Mouse (Mus musculus) limb, embryonic 10.5 days (tissue): Measurements from ENCODE around the gene Cck. TPM values are rescaled to one million over a fixed set of nuclear protein-coding genes. Genes with fewer than 3 reads are reported as not detected.

Experiments
- DNase-seq: peaks from one replicate; pipeline ENCODE4 v3.0.0-alpha.2; 2017; ENCODE audit warnings: low spot score
- H3K27ac ChIP-seq: fragments of 300-500 bp; sonication (generic); 2 replicates; pipeline ENCODE4 v1.5.1; 2016; ENCODE audit warnings: mild to moderate bottlenecking
- H3K27me3 ChIP-seq: fragments of 300-500 bp; sonication (generic); 2 replicates; pipeline ENCODE4 v1.6.1; 2016; ENCODE audit warnings: low read depth, mild to moderate bottlenecking; ENCODE audit not compliant: poor library complexity, severe bottlenecking
- H3K36me3 ChIP-seq: fragments of 300-500 bp; sonication (generic); 2 replicates; pipeline ENCODE4 v1.6.1; 2016; ENCODE audit warnings: mild to moderate bottlenecking, moderate library complexity
- H3K4me1 ChIP-seq: fragments of 300-500 bp; sonication (generic); 2 replicates; pipeline ENCODE4 v1.6.1; 2016
- H3K4me3 ChIP-seq: fragments of 300-500 bp; sonication (generic); 2 replicates; pipeline ENCODE4 v1.5.1; 2016; ENCODE audit warnings: mild to moderate bottlenecking, moderate library complexity
- H3K9me3 ChIP-seq: fragments of 300-500 bp; sonication (generic); replicated peaks from 2 replicates; pipeline ENCODE4 v1.6.1; 2016; ENCODE audit warnings: mild to moderate bottlenecking
- WGBS: fragments of 180-500 bp; shearing (Covaris S2); methylation state at CpG from one replicate; pipeline ENCODE4 v1.1.7; 2016; 5-methylcytosine and 5-hydroxymethylcytosine counted together
- polyA plus RNA-seq: library from polyadenylated mRNA; unstranded; fragments of >200 nt; fragmentation: Nextera tagmentation; extraction: Ambion mirVana; gene quantifications from 2 replicates; pipeline ENCODE4 v1.2.1, GENCODE M21; 2016

Gene Cck
- polyA plus RNA-seq, 1 experiment from 2014 or later = 0.86 TPM

GRCm38 (mm10) chr9:121491592-121492240 is 3.8 kb downstream of the Cck start:
- H3K9me3 ChIP-seq = no peaks in the 10 kb centered on the region
- H3K27ac ChIP-seq = no peak overlapping the region
- H3K4me3 ChIP-seq = no peak overlapping the region
- DNase-seq = no peak
- H3K36me3 ChIP-seq = no peaks in the 10 kb centered on the region
- H3K4me1 ChIP-seq = peaks cover 22% of the 10 kb centered on the region
- H3K27me3 ChIP-seq = peaks cover 51% of the 10 kb centered on the region
- 80% methylated on average over 11 of the region's 11 CpGs for WGBS

GRCm38 (mm10) chr9:121487216-121487615 is 8.3 kb downstream of the Cck start:
- WGBS = 80% methylated on average over 7 of the region's 7 CpGs
- DNase-seq = no peak
- Histone ChIP-seq H3K27me3 (peaks cover 6% of the 10 kb centered on the region), H3K4me3 (no peak overlapping the region), H3K27ac (no peak overlapping the region), H3K9me3 (no peaks in the 10 kb centered on the region), H3K4me1 (peaks cover 4% of the 10 kb centered on the region; the same call in 1 of the 2 replicates), H3K36me3 (no peaks in the 10 kb centered on the region)

- no peaks in the 10 kb centered on the region for H3K36me3 ChIP-seq
- no peak overlapping the region for H3K4me3 ChIP-seq
- peak; percentile 80 for DNase-seq
- H3K9me3 ChIP-seq = no peaks in the 10 kb centered on the region
- H3K27me3 ChIP-seq = 0 out of 2 replicates have a peak, but pooled peaks cover 3% of the 10 kb centered on the region
- no peak overlapping the region for H3K27ac ChIP-seq
- WGBS = 36% methylated on average over 5 of the region's 5 CpGs
- H3K4me1 ChIP-seq = peaks cover 7% of the 10 kb centered on the region; the same call in 1 of the 2 replicates
Measured at GRCm38 (mm10) chr9:121479453-121479852, 16.0 kb downstream of the Cck start.

- WGBS = 20% methylated on average over 15 of the region's 15 CpGs
- no peak overlapping the region for H3K4me3 ChIP-seq
- H3K4me1 ChIP-seq = peaks cover 3% of the 10 kb centered on the region; the same call in 1 of the 2 replicates
- H3K27me3 ChIP-seq = 0 out of 2 replicates have a peak, but pooled peaks cover 3% of the 10 kb centered on the region
- no peak overlapping the region for H3K27ac ChIP-seq
- DNase-seq = peak; percentile 84
- no peaks in the 10 kb centered on the region for H3K9me3 ChIP-seq
- H3K36me3 ChIP-seq = peaks cover 4% of the 10 kb centered on the region; the same call in 1 of the 2 replicates
Measured at GRCm38 (mm10) chr9:121477305-121477911, 18.1 kb downstream of the Cck start.

- 82% methylated on average over 16 of the region's 16 CpGs for WGBS
Measured at GRCm38 (mm10) chr9:121475488-121476452, 19.7 kb downstream of the Cck start.

GRCm38 (mm10) chr9:121474771-121475170 is 20.7 kb downstream of the Cck start:
- 0 out of 2 replicates have a peak, but pooled peaks cover 3% of the 10 kb centered on the region for H3K27me3 ChIP-seq
- H3K36me3 ChIP-seq = peaks cover 8% of the 10 kb centered on the region; the same call in 1 of the 2 replicates
- H3K27ac ChIP-seq = no peak overlapping the region
- H3K4me3 ChIP-seq = no peak overlapping the region
- no peaks in the 10 kb centered on the region for H3K9me3 ChIP-seq
- DNase-seq = no peak
- peaks cover 3% of the 10 kb centered on the region; the same call in 1 of the 2 replicates for H3K4me1 ChIP-seq
- 82% methylated on average over 5 of the region's 5 CpGs for WGBS

More at GRCm38 (mm10) chr9:121475488-121476452, 19.7 kb downstream of the Cck start:
- Histone ChIP-seq H3K4me3 (no peak overlapping the region), H3K9me3 (no peaks in the 10 kb centered on the region), H3K27ac (no peak overlapping the region), H3K4me1 (peaks cover 3% of the 10 kb centered on the region; the same call in 1 of the 2 replicates), H3K27me3 (0 out of 2 replicates have a peak, but pooled peaks cover 3% of the 10 kb centered on the region), H3K36me3 (peaks cover 8% of the 10 kb centered on the region; the same call in 1 of the 2 replicates)
- no peak for DNase-seq

- WGBS = 91% methylated on average over 6 of the region's 6 CpGs
- Histone ChIP-seq H3K27me3 (no peaks in the 10 kb centered on the region), H3K4me3 (no peak overlapping the region), H3K36me3 (peaks cover 8% of the 10 kb centered on the region; the same call in 1 of the 2 replicates), H3K27ac (no peak overlapping the region), H3K9me3 (no peaks in the 10 kb centered on the region), H3K4me1 (no peaks in the 10 kb centered on the region)
- no peak for DNase-seq
Measured at GRCm38 (mm10) chr9:121469711-121470110, 25.8 kb downstream of the Cck start.

- H3K27me3 ChIP-seq = no peaks in the 10 kb centered on the region
- 90% methylated on average over 11 of the region's 11 CpGs for WGBS
- H3K27ac ChIP-seq = no peak overlapping the region
- DNase-seq = no peak
- H3K4me1 ChIP-seq = no peaks in the 10 kb centered on the region
- H3K36me3 ChIP-seq = peaks cover 10% of the 10 kb centered on the region; the same call in 1 of the 2 replicates
- no peaks in the 10 kb centered on the region for H3K9me3 ChIP-seq
- no peak overlapping the region for H3K4me3 ChIP-seq
Measured at GRCm38 (mm10) chr9:121467460-121467859, 28.0 kb downstream of the Cck start.

- peaks cover 19% of the 10 kb centered on the region for H3K36me3 ChIP-seq
- no peak overlapping the region for H3K4me3 ChIP-seq
- no peaks in the 10 kb centered on the region for H3K9me3 ChIP-seq
- 39% methylated on average over 16 of the region's 16 CpGs for WGBS
- H3K27me3 ChIP-seq = no peaks in the 10 kb centered on the region
- H3K27ac ChIP-seq = no peak overlapping the region
- DNase-seq = no peak
- H3K4me1 ChIP-seq = no peaks in the 10 kb centered on the region
Measured at GRCm38 (mm10) chr9:121460527-121460926, 35.0 kb downstream of the Cck start.

GRCm38 (mm10) chr9:121459950-121460349 is 35.5 kb downstream of the Cck start:
- no peaks in the 10 kb centered on the region for H3K27me3 ChIP-seq
- no peak for DNase-seq
- H3K27ac ChIP-seq = no peak overlapping the region
- 73% methylated on average over 2 of the region's 2 CpGs for WGBS
- H3K9me3 ChIP-seq = no peaks in the 10 kb centered on the region
- H3K4me1 ChIP-seq = no peaks in the 10 kb centered on the region
- peaks cover 21% of the 10 kb centered on the region for H3K36me3 ChIP-seq
- no peak overlapping the region for H3K4me3 ChIP-seq

GRCm38 (mm10) chr9:121458466-121458865 is 37.0 kb downstream of the Cck start:
- 23% methylated on average over 8 of the region's 8 CpGs for WGBS
- Histone ChIP-seq H3K9me3 (no peaks in the 10 kb centered on the region), H3K4me3 (no peak overlapping the region), H3K4me1 (no peaks in the 10 kb centered on the region), H3K36me3 (peaks cover 35% of the 10 kb centered on the region), H3K27ac (no peak overlapping the region), H3K27me3 (no peaks in the 10 kb centered on the region)
- DNase-seq = peak; percentile 75

- Histone ChIP-seq H3K36me3 (peaks cover 37% of the 10 kb centered on the region), H3K4me3 (no peak overlapping the region)
- 87% methylated on average over 13 of the region's 13 CpGs for WGBS
Measured at GRCm38 (mm10) chr9:121456739-121457515, 38.6 kb downstream of the Cck start.

More at GRCm38 (mm10) chr9:121456739-121457515, 38.6 kb downstream of the Cck start:
- H3K27ac ChIP-seq = no peak overlapping the region
- no peaks in the 10 kb centered on the region for H3K4me1 ChIP-seq
- no peak for DNase-seq
- H3K9me3 ChIP-seq = no peaks in the 10 kb centered on the region
- H3K27me3 ChIP-seq = no peaks in the 10 kb centered on the region
